Mouse (Mus musculus): ENCODE data around the gene B4galt4. TPM values are rescaled to one million over a fixed set of nuclear protein-coding genes. Genes with fewer than 3 reads are reported as not detected.

B4galt4 gene
- polyA plus RNA-seq, 1 experiment: not detected

DNA sequence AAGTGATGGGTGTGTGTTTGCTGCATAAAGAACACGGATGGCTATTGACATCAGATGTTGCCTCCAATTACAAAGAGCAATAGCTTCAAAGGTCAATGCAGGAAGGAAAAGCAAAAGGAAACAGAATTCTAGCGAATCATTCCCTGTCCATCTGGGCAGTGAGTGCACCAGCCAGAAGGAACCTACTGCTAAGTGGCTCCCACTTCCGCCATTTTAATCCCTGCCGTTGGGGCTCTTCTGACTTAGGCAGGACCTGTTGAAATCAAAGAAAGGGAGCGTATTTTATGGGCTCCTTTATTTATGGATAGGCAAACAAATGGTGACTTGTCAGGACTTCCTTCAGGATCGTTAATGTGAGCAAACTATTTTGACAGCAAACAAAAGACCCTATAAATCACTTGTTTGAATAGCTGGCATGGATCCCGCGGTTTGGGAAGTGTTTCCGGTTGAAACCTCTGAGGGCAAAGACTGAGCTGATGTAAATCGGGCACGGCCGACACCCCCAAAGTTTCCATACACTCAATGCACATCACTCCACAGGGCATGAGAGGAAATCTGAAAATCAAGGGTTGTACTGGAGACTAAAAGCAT is 30.9 kb downstream of the B4galt4 start:
- Histone ChIP-seq H3K4me3 (ENCODE audit: insufficient read depth, low read depth, low read length) (no peak overlapping the region), H3K27ac (ENCODE audit: insufficient read depth, low read depth, low read length) (no peak overlapping the region), H3K4me1 (ENCODE audit: control insufficient read depth, insufficient read depth, low read length) (no peaks in the 10 kb centered on the region)
- WGBS: 45% methylated on average over 12 of the region's 12 CpGs
- TF ChIP-seq POLR2A (IDR thresholded peaks at IDR 0.05; ENCODE audit: insufficient read depth, low read depth, low read length): no peak
- no peak for TF ChIP-seq CTCF (IDR thresholded peaks at IDR 0.05; ENCODE audit: insufficient read depth, low read depth, low read length)

DNA sequence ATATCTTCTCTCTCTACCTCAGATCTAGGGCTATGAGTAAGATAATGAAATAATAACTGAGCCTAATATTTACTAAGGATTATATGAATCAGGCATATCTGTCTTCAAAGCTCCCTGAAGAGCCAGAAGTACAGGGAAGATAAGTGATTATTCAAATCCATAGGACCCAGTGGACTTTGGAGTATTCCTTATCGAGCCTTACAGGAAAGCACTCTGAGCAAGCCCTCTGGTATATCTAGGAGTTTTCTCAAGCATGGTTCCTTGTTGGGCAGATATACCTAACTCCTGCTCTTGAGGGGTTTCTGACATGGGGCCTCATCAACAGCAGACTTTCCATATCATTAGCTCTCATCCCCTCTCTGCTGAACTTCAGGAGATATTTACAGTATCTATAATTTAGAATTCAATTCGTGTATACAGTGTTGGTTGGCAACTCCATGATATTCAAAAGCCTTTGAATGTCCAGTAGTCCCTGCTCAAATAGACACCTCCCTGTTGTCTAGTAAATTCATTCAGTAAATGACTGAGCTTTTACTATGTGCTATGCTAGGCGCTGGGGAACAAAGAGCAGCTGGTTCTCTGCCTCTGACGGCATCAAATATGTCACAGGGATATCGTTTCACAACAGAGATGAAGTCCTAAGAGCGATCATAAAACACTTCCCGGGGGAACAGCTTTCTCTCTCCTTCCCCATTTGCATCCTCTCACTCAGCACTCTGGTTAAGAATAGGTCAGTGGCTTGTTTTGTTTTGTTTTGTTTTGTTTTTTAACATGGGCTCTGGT is 33.1 kb downstream of the B4galt4 start:
- TF ChIP-seq POLR2A (IDR thresholded peaks at IDR 0.05; ENCODE audit: insufficient read depth, low read depth, low read length) (no peak), CTCF (IDR thresholded peaks at IDR 0.05; ENCODE audit: insufficient read depth, low read depth, low read length) (no peak)
- no peak overlapping the region for H3K4me3 ChIP-seq (ENCODE audit: insufficient read depth, low read depth, low read length)
- no peaks in the 10 kb centered on the region for H3K4me1 ChIP-seq (ENCODE audit: control insufficient read depth, insufficient read depth, low read length)
- H3K27ac ChIP-seq (ENCODE audit: insufficient read depth, low read depth, low read length): no peak overlapping the region
- 75% methylated on average over 7 of the region's 7 CpGs for WGBS

DNA sequence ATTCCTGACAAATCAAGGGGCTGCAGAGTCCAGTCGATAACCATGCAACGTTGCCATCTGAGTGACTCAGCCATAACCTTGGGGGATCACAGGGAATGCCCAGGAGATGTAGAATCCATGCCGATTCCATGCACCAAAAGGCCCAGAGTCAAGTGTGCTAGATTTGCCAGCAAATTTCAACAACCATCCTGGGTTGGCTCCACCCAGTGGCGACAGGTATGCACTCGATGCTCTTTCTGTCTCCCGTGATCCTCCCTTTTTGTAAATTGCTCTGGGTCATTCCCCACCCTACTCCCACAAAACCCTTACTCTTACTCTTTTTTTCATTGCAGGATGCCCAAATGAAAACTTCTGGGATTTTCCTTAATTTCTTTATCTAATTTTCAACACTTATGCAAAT is 34.3 kb downstream of the B4galt4 start:
- TF ChIP-seq POLR2A (IDR thresholded peaks at IDR 0.05; ENCODE audit: insufficient read depth, low read depth, low read length): no peak
- TF ChIP-seq CTCF (IDR thresholded peaks at IDR 0.05; ENCODE audit: insufficient read depth, low read depth, low read length): no peak
- Histone ChIP-seq H3K4me1 (ENCODE audit: control insufficient read depth, insufficient read depth, low read length) (no peaks in the 10 kb centered on the region), H3K4me3 (ENCODE audit: insufficient read depth, low read depth, low read length) (no peak overlapping the region), H3K27ac (ENCODE audit: insufficient read depth, low read depth, low read length) (no peak overlapping the region)
- 73% methylated on average over 6 of the region's 6 CpGs for WGBS

DNA sequence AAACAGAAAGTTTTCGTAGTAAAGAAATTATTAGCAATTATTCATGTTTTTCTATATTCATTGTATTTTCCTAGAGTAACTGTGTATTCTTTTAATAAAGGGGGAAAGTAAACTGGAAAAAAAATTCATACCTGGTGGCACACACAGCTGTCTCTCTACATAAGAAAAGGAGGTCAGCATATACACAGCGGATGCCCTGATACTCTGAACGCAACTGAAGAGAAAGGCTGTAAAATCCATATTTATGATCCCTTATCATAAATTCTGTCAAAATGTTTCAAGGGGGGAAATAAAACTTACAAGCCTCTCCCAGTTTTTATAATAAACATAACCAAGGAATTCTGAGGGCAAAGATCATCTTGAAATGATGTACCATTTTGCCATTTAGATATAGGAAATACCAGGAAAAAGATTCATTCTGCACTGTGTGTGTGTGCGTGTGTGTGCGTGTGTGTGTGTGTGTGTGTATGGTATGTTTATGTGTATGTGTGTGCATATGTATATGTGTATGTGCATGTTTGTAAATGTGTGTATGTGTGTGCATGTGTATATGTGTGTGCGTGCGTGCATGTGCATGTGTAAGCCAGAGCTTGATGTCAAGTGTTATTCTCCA is 39.0 kb downstream of the B4galt4 start:
- TF ChIP-seq POLR2A (IDR thresholded peaks at IDR 0.05; ENCODE audit: insufficient read depth, low read depth, low read length): no peak
- no peak for TF ChIP-seq CTCF (IDR thresholded peaks at IDR 0.05; ENCODE audit: insufficient read depth, low read depth, low read length)
- 96% methylated on average over 7 of the region's 7 CpGs for WGBS

DNA sequence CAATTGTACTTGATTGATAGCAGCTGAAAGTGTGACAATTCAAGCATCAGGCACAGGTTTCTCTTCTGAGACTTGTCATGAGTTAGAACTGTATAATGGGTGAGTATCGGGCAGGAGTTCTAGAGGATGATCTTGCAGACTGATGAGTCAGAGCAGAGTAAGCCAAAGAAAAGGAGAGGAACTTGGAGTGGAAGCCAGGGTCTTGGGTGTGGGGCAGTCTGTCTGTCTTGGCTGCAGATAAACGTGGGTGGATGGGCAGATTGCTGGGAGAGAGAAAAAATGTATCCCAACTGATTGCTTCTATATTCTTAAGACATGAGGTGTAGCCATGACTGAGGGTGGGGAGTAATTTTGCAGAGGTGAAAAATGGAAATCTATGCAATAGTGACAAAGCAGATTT is 39.9 kb downstream of the B4galt4 start:
- Histone ChIP-seq H3K27ac (ENCODE audit: insufficient read depth, low read depth, low read length) (no peak overlapping the region), H3K4me1 (ENCODE audit: control insufficient read depth, insufficient read depth, low read length) (no peaks in the 10 kb centered on the region), H3K4me3 (ENCODE audit: insufficient read depth, low read depth, low read length) (no peak overlapping the region)
- TF ChIP-seq CTCF (IDR thresholded peaks at IDR 0.05; ENCODE audit: insufficient read depth, low read depth, low read length) (no peak), POLR2A (IDR thresholded peaks at IDR 0.05; ENCODE audit: insufficient read depth, low read depth, low read length) (no peak)
- WGBS: 65% methylated on average over 2 of the region's 2 CpGs

More for the DNA sequence above, 39.0 kb downstream of the B4galt4 start:
- H3K4me3 ChIP-seq (ENCODE audit: insufficient read depth, low read depth, low read length): no peak overlapping the region
- no peak overlapping the region for H3K27ac ChIP-seq (ENCODE audit: insufficient read depth, low read depth, low read length)
- H3K4me1 ChIP-seq (ENCODE audit: control insufficient read depth, insufficient read depth, low read length): no peaks in the 10 kb centered on the region

DNA sequence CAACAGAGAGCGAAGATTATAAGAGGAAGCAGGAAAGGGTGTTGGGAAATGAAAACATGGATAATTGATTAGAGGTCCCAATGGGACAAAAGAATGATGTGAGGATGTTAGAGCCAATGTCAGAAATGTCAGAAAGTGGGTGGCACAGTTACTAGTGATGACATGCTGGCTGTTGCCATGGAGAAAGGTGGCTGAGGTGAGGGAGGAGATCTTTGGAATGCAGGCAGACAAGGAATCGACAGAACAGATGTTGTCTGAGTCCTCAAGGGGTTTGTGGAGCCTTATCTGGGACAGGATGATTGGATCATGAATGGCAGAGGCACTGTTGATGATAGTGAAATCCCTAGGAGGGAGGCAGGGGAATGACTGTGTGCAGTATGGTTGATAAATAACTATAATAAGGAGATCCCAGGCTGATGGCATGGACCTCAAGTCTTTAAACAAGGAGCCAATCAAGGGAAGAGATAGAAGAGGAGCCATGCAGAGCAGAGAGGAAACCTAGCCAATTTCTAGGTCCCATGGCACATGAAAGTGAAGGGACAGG is 40.5 kb downstream of the B4galt4 start:
- H3K4me3 ChIP-seq (ENCODE audit: insufficient read depth, low read depth, low read length): no peak overlapping the region
- TF ChIP-seq CTCF (IDR thresholded peaks at IDR 0.05; ENCODE audit: insufficient read depth, low read depth, low read length) (no peak), POLR2A (IDR thresholded peaks at IDR 0.05; ENCODE audit: insufficient read depth, low read depth, low read length) (no peak)
- no peaks in the 10 kb centered on the region for H3K4me1 ChIP-seq (ENCODE audit: control insufficient read depth, insufficient read depth, low read length)
- 60% methylated on average over 2 of the region's 2 CpGs for WGBS
- no peak overlapping the region for H3K27ac ChIP-seq (ENCODE audit: insufficient read depth, low read depth, low read length)

DNA sequence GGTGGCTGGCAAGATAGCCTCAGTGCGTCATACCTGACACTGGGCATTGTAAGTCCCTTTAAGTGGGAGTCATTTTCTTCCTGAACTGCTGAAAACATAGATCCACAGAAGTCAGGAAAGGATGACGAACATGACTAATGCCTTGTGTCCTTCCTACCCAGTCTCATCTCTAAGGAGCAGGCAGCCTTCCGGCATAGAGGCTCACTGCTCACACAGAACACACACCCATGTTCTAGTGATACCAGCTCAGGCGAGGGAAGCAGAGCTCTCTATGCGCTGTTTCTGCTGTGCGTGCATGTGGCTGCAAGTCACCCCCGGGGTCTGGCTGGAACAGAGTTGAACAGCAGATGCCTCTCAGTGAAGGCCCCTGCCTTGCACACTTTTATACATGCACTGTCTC is 43.2 kb downstream of the B4galt4 start:
- Histone ChIP-seq H3K4me1 (ENCODE audit: control insufficient read depth, insufficient read depth, low read length) (no peaks in the 10 kb centered on the region), H3K27ac (ENCODE audit: insufficient read depth, low read depth, low read length) (no peak overlapping the region), H3K4me3 (ENCODE audit: insufficient read depth, low read depth, low read length) (no peak overlapping the region)
- WGBS: 93% methylated on average over 7 of the region's 7 CpGs
- no peak for TF ChIP-seq POLR2A (IDR thresholded peaks at IDR 0.05; ENCODE audit: insufficient read depth, low read depth, low read length)
- TF ChIP-seq CTCF (IDR thresholded peaks at IDR 0.05; ENCODE audit: insufficient read depth, low read depth, low read length): no peak

DNA sequence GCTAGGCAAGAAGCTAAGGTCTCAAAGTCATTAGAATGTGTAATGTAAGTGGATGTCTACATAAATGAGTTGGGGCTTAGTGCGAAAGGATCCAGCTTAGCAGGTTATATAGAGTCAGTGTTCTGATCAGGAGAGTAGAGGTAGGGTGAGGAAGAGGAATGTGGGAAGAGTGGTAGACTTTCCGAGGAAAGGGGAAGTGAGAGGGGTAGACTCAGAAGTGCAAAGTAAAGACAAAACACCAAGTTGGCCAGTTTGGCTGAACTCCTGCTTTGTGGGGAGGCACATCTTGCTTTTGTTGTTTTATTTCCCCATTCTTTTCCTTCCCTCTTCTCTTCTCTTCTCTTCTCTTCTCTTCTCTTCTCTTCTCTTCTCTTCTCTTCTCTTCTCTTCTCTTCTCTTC is 47.0 kb downstream of the B4galt4 start:
- H3K4me3 ChIP-seq (ENCODE audit: insufficient read depth, low read depth, low read length): no peak overlapping the region
- WGBS: 93% methylated on average over 2 of the region's 2 CpGs
- H3K4me1 ChIP-seq (ENCODE audit: control insufficient read depth, insufficient read depth, low read length): no peaks in the 10 kb centered on the region
- TF ChIP-seq CTCF (IDR thresholded peaks at IDR 0.05; ENCODE audit: insufficient read depth, low read depth, low read length) (no peak), POLR2A (IDR thresholded peaks at IDR 0.05; ENCODE audit: insufficient read depth, low read depth, low read length) (no peak)
- H3K27ac ChIP-seq (ENCODE audit: insufficient read depth, low read depth, low read length): no peak overlapping the region

DNA sequence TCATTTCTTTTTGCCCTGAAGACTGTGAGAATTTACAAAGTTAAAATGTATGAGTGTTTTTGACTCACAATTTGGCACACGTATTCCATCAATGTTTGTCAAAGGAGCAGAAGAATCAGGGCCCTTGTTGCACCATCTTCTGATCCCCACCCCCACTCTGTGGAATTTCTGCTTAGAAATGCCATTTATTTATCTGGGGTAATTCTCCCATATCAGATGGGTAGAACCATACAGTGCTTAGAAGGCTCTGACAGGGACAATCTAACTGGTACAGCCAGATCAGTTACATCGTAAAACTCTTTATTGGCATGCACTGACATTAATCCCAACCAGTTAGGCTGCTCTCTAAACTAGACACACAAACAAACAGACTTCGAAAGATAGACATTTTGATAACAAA is 47.9 kb downstream of the B4galt4 start:
- 90% methylated on average over 3 of the region's 3 CpGs for WGBS
- no peak for TF ChIP-seq CTCF (IDR thresholded peaks at IDR 0.05; ENCODE audit: insufficient read depth, low read depth, low read length)
- no peak for TF ChIP-seq POLR2A (IDR thresholded peaks at IDR 0.05; ENCODE audit: insufficient read depth, low read depth, low read length)

More for the DNA sequence above, 47.9 kb downstream of the B4galt4 start:
- Histone ChIP-seq H3K4me1 (ENCODE audit: control insufficient read depth, insufficient read depth, low read length) (no peaks in the 10 kb centered on the region), H3K27ac (ENCODE audit: insufficient read depth, low read depth, low read length) (no peak overlapping the region), H3K4me3 (ENCODE audit: insufficient read depth, low read depth, low read length) (no peak overlapping the region)

All from olfactory bulb, adult 2 months (tissue).